Mouse (Mus musculus) hindbrain, embryonic 11.5 days (tissue): Measurements from ENCODE around the gene Traf3. TPM values are rescaled to one million over a fixed set of nuclear protein-coding genes. Genes with fewer than 3 reads are reported as not detected.

Experiments
- ATAC-seq: fragments of 200-750 bp; cut with Nextera tagmentation; 2 replicates; pipeline ENCODE4 v1.8.0; 2017; ENCODE audit warnings: mild to moderate bottlenecking, moderate TSS enrichment, moderate library complexity; ENCODE audit not compliant: low FRiP score
- DNase-seq: peaks from one replicate; pipeline ENCODE4 v3.0.0-alpha.2; 2015; ENCODE audit warnings: low spot score
- H3K27ac ChIP-seq: fragments of 300-500 bp; sonication (generic); 2 replicates; pipeline ENCODE4 v1.5.1; 2014; ENCODE audit warnings: mild to moderate bottlenecking, low read depth, low read length
- H3K27me3 ChIP-seq: fragments of 300-500 bp; sonication (generic); 2 replicates; pipeline ENCODE4 v1.6.1; 2014; ENCODE audit warnings: mild to moderate bottlenecking, low read length, moderate library complexity, mixed read lengths; ENCODE audit not compliant: control insufficient read depth, insufficient read depth
- H3K36me3 ChIP-seq: fragments of 300-500 bp; sonication (generic); 2 replicates; pipeline ENCODE4 v1.6.1; 2014; ENCODE audit warnings: mild to moderate bottlenecking, low read length, moderate library complexity, mixed read lengths; ENCODE audit not compliant: control insufficient read depth, insufficient read depth
- H3K4me1 ChIP-seq: fragments of 300-500 bp; sonication (generic); replicated peaks from 2 replicates; pipeline ENCODE4 v1.6.1; 2014; ENCODE audit warnings: low read length, mixed read lengths; ENCODE audit not compliant: control insufficient read depth, insufficient read depth
- H3K4me2 ChIP-seq: fragments of 300-500 bp; sonication (generic); replicated peaks from 2 replicates; pipeline ENCODE4 v1.6.1; 2014; ENCODE audit warnings: mild to moderate bottlenecking, low read depth, low read length
- H3K4me3 ChIP-seq: fragments of 300-500 bp; sonication (generic); 2 replicates; pipeline ENCODE4 v1.5.1; 2014; ENCODE audit warnings: low read depth, low read length
- H3K9ac ChIP-seq: fragments of 300-500 bp; sonication (generic); 2 replicates; pipeline ENCODE4 v1.6.1; 2014; ENCODE audit warnings: low read depth, low read length
- H3K9me3 ChIP-seq: fragments of 300-500 bp; sonication (generic); 2 replicates; pipeline ENCODE4 v1.6.1; 2016; ENCODE audit warnings: low read length; ENCODE audit not compliant: control insufficient read depth
- WGBS: fragments of 180-500 bp; shearing (Covaris S2); extraction: QIAGEN DNeasy Blood & Tissue Kit; methylation state at CpG from one replicate; pipeline ENCODE4 v1.1.7; 2014; 5-methylcytosine and 5-hydroxymethylcytosine counted together
- polyA plus RNA-seq: library from polyadenylated mRNA; unstranded; fragments of >200 nt; fragmentation: Nextera tagmentation; extraction: Ambion mirVana; gene quantifications from 2 replicates; pipeline ENCODE4 v1.2.1, GENCODE M21; 2014

Gene Traf3
- polyA plus RNA-seq, 1 experiment from 2014 or later = 16.2 TPM

- H3K4me3 ChIP-seq = no peak overlapping the region
- no peaks in the 10 kb centered on the region for H3K27me3 ChIP-seq
- no peak overlapping the region for H3K27ac ChIP-seq
- no peaks in the 10 kb centered on the region for H3K9me3 ChIP-seq
- no peaks in the 10 kb centered on the region; the same call in 1 of the 2 replicates for H3K36me3 ChIP-seq
- ATAC-seq = no peak
- no peak overlapping the region for H3K9ac ChIP-seq
- 95% methylated on average over 5 of the region's 5 CpGs for WGBS
- H3K4me1 ChIP-seq = no peaks in the 10 kb centered on the region
- no peak for DNase-seq
- no peak overlapping the region for H3K4me2 ChIP-seq
Observed at GRCm38 (mm10) chr12:111242346-111242745, 76.2 kb downstream of the Traf3 start.

GRCm38 (mm10) chr12:111243733-111244132 is 77.6 kb downstream of the Traf3 start:
- Histone ChIP-seq H3K4me3 (no peak overlapping the region), H3K27ac (no peak overlapping the region), H3K27me3 (no peaks in the 10 kb centered on the region), H3K9ac (no peak overlapping the region), H3K4me1 (no peaks in the 10 kb centered on the region), H3K36me3 (no peaks in the 10 kb centered on the region; the same call in 1 of the 2 replicates), H3K4me2 (no peak overlapping the region), H3K9me3 (no peaks in the 10 kb centered on the region)
- WGBS = 89% methylated on average over 12 of the region's 12 CpGs
- no peak for ATAC-seq
- no peak for DNase-seq

GRCm38 (mm10) chr12:111245070-111245469 is 78.9 kb downstream of the Traf3 start:
- Histone ChIP-seq H3K36me3 (peaks cover 2% of the 10 kb centered on the region; the same call in 1 of the 2 replicates), H3K4me2 (no peak overlapping the region), H3K9ac (no peak overlapping the region), H3K27ac (no peak overlapping the region), H3K4me3 (no peak overlapping the region), H3K9me3 (no peaks in the 10 kb centered on the region), H3K4me1 (no peaks in the 10 kb centered on the region), H3K27me3 (no peaks in the 10 kb centered on the region)
- no peak for ATAC-seq
- 90% methylated on average over 6 of the region's 6 CpGs for WGBS
- no peak for DNase-seq

GRCm38 (mm10) chr12:111246808-111247464 is 80.8 kb downstream of the Traf3 start:
- Histone ChIP-seq H3K4me1 (no peaks in the 10 kb centered on the region), H3K9me3 (no peaks in the 10 kb centered on the region), H3K27ac (no peak overlapping the region), H3K4me2 (no peak overlapping the region), H3K27me3 (no peaks in the 10 kb centered on the region), H3K36me3 (peaks cover 3% of the 10 kb centered on the region; the same call in 1 of the 2 replicates), H3K4me3 (no peak overlapping the region), H3K9ac (no peak overlapping the region)
- 94% methylated on average over 9 of the region's 9 CpGs for WGBS
- no peak for ATAC-seq
- no peak for DNase-seq

GRCm38 (mm10) chr12:111249095-111249494 is 82.9 kb downstream of the Traf3 start:
- H3K4me2 ChIP-seq = no peak overlapping the region
- no peaks in the 10 kb centered on the region for H3K9me3 ChIP-seq
- H3K27me3 ChIP-seq = no peaks in the 10 kb centered on the region
- H3K4me1 ChIP-seq = no peaks in the 10 kb centered on the region
- H3K9ac ChIP-seq = no peak overlapping the region
- DNase-seq = no peak
- no peak overlapping the region for H3K27ac ChIP-seq
- no peak for ATAC-seq
- peaks cover 3% of the 10 kb centered on the region; the same call in 1 of the 2 replicates for H3K36me3 ChIP-seq
- 71% methylated on average over 3 of the region's 3 CpGs for WGBS
- no peak overlapping the region for H3K4me3 ChIP-seq

GRCm38 (mm10) chr12:111250116-111250515 is 83.9 kb downstream of the Traf3 start:
- Histone ChIP-seq H3K27ac (no peak overlapping the region), H3K4me3 (no peak overlapping the region), H3K27me3 (no peaks in the 10 kb centered on the region), H3K4me1 (no peaks in the 10 kb centered on the region), H3K4me2 (no peak overlapping the region), H3K36me3 (peaks cover 3% of the 10 kb centered on the region; the same call in 1 of the 2 replicates), H3K9ac (no peak overlapping the region), H3K9me3 (no peaks in the 10 kb centered on the region)
- DNase-seq (no peak), ATAC-seq (no peak)
- WGBS = 86% methylated on average over 8 of the region's 8 CpGs

- DNase-seq (no peak), ATAC-seq (no peak)
- Histone ChIP-seq H3K9me3 (no peaks in the 10 kb centered on the region), H3K9ac (no peak overlapping the region), H3K4me1 (no peaks in the 10 kb centered on the region), H3K36me3 (peaks cover 3% of the 10 kb centered on the region; the same call in 1 of the 2 replicates), H3K27me3 (no peaks in the 10 kb centered on the region), H3K27ac (no peak overlapping the region), H3K4me2 (no peak overlapping the region), H3K4me3 (no peak overlapping the region)
- 79% methylated on average over 9 of the region's 9 CpGs for WGBS
Observed at GRCm38 (mm10) chr12:111251227-111251626, 85.1 kb downstream of the Traf3 start.

GRCm38 (mm10) chr12:111263650-111264049 is 97.5 kb downstream of the Traf3 start:
- H3K27ac ChIP-seq = no peak overlapping the region
- 92% methylated on average over 16 of the region's 16 CpGs for WGBS
- H3K4me1 ChIP-seq = no peaks in the 10 kb centered on the region; the same call in 1 of the 2 replicates
- H3K36me3 ChIP-seq = no peaks in the 10 kb centered on the region
- DNase-seq (no peak), ATAC-seq (no peak)
- no peaks in the 10 kb centered on the region for H3K9me3 ChIP-seq
- H3K4me2 ChIP-seq = no peak overlapping the region
- no peaks in the 10 kb centered on the region for H3K27me3 ChIP-seq
- no peak overlapping the region for H3K4me3 ChIP-seq
- no peak overlapping the region for H3K9ac ChIP-seq

GRCm38 (mm10) chr12:111265212-111265611 is 99.0 kb downstream of the Traf3 start:
- Histone ChIP-seq H3K4me2 (no peak overlapping the region), H3K27me3 (peaks cover 9% of the 10 kb centered on the region), H3K9ac (no peak overlapping the region), H3K4me1 (no peaks in the 10 kb centered on the region; the same call in 1 of the 2 replicates), H3K4me3 (no peak overlapping the region), H3K36me3 (no peaks in the 10 kb centered on the region), H3K27ac (no peak overlapping the region), H3K9me3 (no peaks in the 10 kb centered on the region)
- 82% methylated on average over 5 of the region's 5 CpGs for whole genome bisulfite sequencing
- DNase-seq = no peak
- no peak for ATAC-seq
